Mouse (Mus musculus): Measurements from ENCODE around the gene Olfr967.

DNA sequence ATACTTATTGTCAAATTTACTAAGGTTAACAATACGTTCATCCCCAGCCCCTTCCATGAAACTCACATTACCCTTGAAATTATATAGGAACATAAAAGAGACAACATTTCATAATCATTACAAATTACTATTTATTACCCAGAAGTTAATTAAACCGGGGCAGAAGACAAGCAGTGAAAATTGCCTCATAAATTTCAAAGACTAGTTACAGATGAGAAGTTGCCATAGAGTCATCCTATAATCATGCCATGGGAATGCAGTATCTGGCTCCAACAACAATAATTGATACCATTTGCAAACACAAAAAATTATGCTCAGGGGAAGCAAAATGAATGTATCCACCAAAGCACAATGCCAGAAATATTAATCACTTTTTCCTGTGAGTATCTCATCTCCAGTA is 44.5 kb downstream of the Olfr967 start, which contains the start of gene Olfr969:
- TF ChIP-seq CTCF (IDR thresholded peaks at IDR 0.05; ENCODE audit: extremely low read depth, insufficient read length, insufficient replicate concordance, low read depth, low read length) = no peak
- no peak for TF ChIP-seq POLR2A (IDR thresholded peaks at IDR 0.05; ENCODE audit: low read depth, low read length)
